Mouse (Mus musculus): ENCODE measurements around the gene Tlr4. TPM values are rescaled to one million over a fixed set of nuclear protein-coding genes. Genes with fewer than 3 reads are reported as not detected.

The Tlr4 gene
- 1.0 and 1.3 TPM in 2 replicates for polyA plus RNA-seq (2012; rRNA removed)

- Histone ChIP-seq H3K4me1 (ENCODE audit: control insufficient read depth, insufficient read depth, insufficient read length) (peaks cover 2% of the 10 kb centered on the region; the same call in 1 of the 2 replicates), H3K27me3 (ENCODE audit: control insufficient read depth, insufficient read depth, low read length) (no peaks in the 10 kb centered on the region), H3K36me3 (ENCODE audit: control insufficient read depth, insufficient read depth, low read length) (no peaks in the 10 kb centered on the region), H3K27ac (ENCODE audit: insufficient read depth, low read length) (peak within 1 kb of the TSS; percentile 87), H3K4me3 (ENCODE audit: extremely low read depth, insufficient read depth, insufficient read length) (peak within 1 kb of the TSS; percentile 70)
- TF ChIP-seq CTCF (IDR thresholded peaks at IDR 0.05; ENCODE audit: extremely low read depth, insufficient read depth, insufficient read length, insufficient replicate concordance): no peak
- no peak for TF ChIP-seq POLR2A (IDR thresholded peaks at IDR 0.05; ENCODE audit: low read depth, low read length)
- WGBS: 1% methylated on average over 11 of the region's 11 CpGs
- DNase-seq (ENCODE audit: low read depth in 1 of 2, low spot score in 2 of 2): peak; percentile 63 to 76
Measured at GRCm38 (mm10) chr4:66827463-66828162, at the start of gene Tlr4. Gene Tlr4 (plus strand): TSS chr4:66827584.

- TF ChIP-seq POLR2A (IDR thresholded peaks at IDR 0.05; ENCODE audit: low read depth, low read length) (no peak), CTCF (IDR thresholded peaks at IDR 0.05; ENCODE audit: extremely low read depth, insufficient read depth, insufficient read length, insufficient replicate concordance) (no peak)
- WGBS: 86% methylated on average over 2 of the region's 2 CpGs
- Histone ChIP-seq H3K36me3 (ENCODE audit: control insufficient read depth, insufficient read depth, low read length) (no peaks in the 10 kb centered on the region), H3K27ac (ENCODE audit: insufficient read depth, low read length) (no peak overlapping the region), H3K4me1 (ENCODE audit: control insufficient read depth, insufficient read depth, insufficient read length) (no peaks in the 10 kb centered on the region), H3K4me3 (ENCODE audit: extremely low read depth, insufficient read depth, insufficient read length) (no peak overlapping the region), H3K27me3 (ENCODE audit: control insufficient read depth, insufficient read depth, low read length) (no peaks in the 10 kb centered on the region)
- no peak for DNase-seq (ENCODE audit: low read depth in 1 of 2, low spot score in 2 of 2)
Measured at GRCm38 (mm10) chr4:66794283-66794682, 33.1 kb upstream of the Tlr4 start.

GRCm38 (mm10) chr4:66796683-66797082 lies 30.7 kb upstream of the Tlr4 start:
- Histone ChIP-seq H3K4me3 (ENCODE audit: extremely low read depth, insufficient read depth, insufficient read length) (no peak overlapping the region), H3K4me1 (ENCODE audit: control insufficient read depth, insufficient read depth, insufficient read length) (no peaks in the 10 kb centered on the region), H3K27ac (ENCODE audit: insufficient read depth, low read length) (no peak overlapping the region), H3K36me3 (ENCODE audit: control insufficient read depth, insufficient read depth, low read length) (no peaks in the 10 kb centered on the region), H3K27me3 (ENCODE audit: control insufficient read depth, insufficient read depth, low read length) (no peaks in the 10 kb centered on the region)
- TF ChIP-seq CTCF (IDR thresholded peaks at IDR 0.05; ENCODE audit: extremely low read depth, insufficient read depth, insufficient read length, insufficient replicate concordance) (no peak), POLR2A (IDR thresholded peaks at IDR 0.05; ENCODE audit: low read depth, low read length) (no peak)
- no peak for DNase-seq (ENCODE audit: low read depth in 1 of 2, low spot score in 2 of 2)
- 92% methylated on average over 2 of the region's 2 CpGs for WGBS

- WGBS: 82% methylated on average over 4 of the region's 4 CpGs
Measured at GRCm38 (mm10) chr4:66804552-66805301, 22.7 kb upstream of the Tlr4 start.

DNA sequence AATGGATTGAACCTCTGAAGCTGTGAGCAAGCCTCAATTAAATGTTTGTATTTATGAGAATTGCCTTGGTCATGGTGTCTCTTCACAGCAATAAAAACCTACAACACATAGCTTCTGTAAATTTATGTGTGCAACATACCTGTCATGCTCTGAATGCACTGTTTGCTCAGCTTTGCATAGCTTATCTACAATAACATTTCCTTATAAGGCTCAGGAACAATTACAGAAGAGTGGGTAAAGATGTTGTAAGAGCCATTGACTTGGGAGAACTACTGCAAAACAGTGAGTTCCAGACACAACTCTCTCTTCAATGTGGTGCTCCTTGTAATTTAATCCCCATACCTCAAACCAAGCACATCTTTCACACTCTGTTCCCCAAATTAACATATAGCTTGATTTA lies 21.6 kb upstream of the Tlr4 start:
- no peaks in the 10 kb centered on the region for H3K4me1 ChIP-seq (ENCODE audit: control insufficient read depth, insufficient read depth, insufficient read length)
- no peak overlapping the region for H3K4me3 ChIP-seq (ENCODE audit: extremely low read depth, insufficient read depth, insufficient read length)
- no peaks in the 10 kb centered on the region for H3K36me3 ChIP-seq (ENCODE audit: control insufficient read depth, insufficient read depth, low read length)
- no peak overlapping the region for H3K27ac ChIP-seq (ENCODE audit: insufficient read depth, low read length)
- H3K27me3 ChIP-seq (ENCODE audit: control insufficient read depth, insufficient read depth, low read length): no peaks in the 10 kb centered on the region
- no peak for DNase-seq (ENCODE audit: low read depth in 1 of 2, low spot score in 2 of 2)
- TF ChIP-seq CTCF (IDR thresholded peaks at IDR 0.05; ENCODE audit: extremely low read depth, insufficient read depth, insufficient read length, insufficient replicate concordance) (no peak), POLR2A (IDR thresholded peaks at IDR 0.05; ENCODE audit: low read depth, low read length) (no peak)

More at GRCm38 (mm10) chr4:66804552-66805301, 22.7 kb upstream of the Tlr4 start:
- no peak overlapping the region for H3K27ac ChIP-seq (ENCODE audit: insufficient read depth, low read length)
- TF ChIP-seq POLR2A (IDR thresholded peaks at IDR 0.05; ENCODE audit: low read depth, low read length): no peak
- no peak for TF ChIP-seq CTCF (IDR thresholded peaks at IDR 0.05; ENCODE audit: extremely low read depth, insufficient read depth, insufficient read length, insufficient replicate concordance)
- no peaks in the 10 kb centered on the region for H3K4me1 ChIP-seq (ENCODE audit: control insufficient read depth, insufficient read depth, insufficient read length)
- H3K36me3 ChIP-seq (ENCODE audit: control insufficient read depth, insufficient read depth, low read length): no peaks in the 10 kb centered on the region
- H3K4me3 ChIP-seq (ENCODE audit: extremely low read depth, insufficient read depth, insufficient read length): no peak overlapping the region
- DNase-seq (ENCODE audit: low read depth in 1 of 2, low spot score in 2 of 2): no peak
- no peaks in the 10 kb centered on the region for H3K27me3 ChIP-seq (ENCODE audit: control insufficient read depth, insufficient read depth, low read length)

- DNase-seq (ENCODE audit: low read depth in 1 of 2, low spot score in 2 of 2): no peak
- H3K27ac ChIP-seq (ENCODE audit: insufficient read depth, low read length): no peak overlapping the region
- H3K27me3 ChIP-seq (ENCODE audit: control insufficient read depth, insufficient read depth, low read length): no peaks in the 10 kb centered on the region
- no peak overlapping the region for H3K4me3 ChIP-seq (ENCODE audit: extremely low read depth, insufficient read depth, insufficient read length)
- no peaks in the 10 kb centered on the region for H3K36me3 ChIP-seq (ENCODE audit: control insufficient read depth, insufficient read depth, low read length)
- no peak for TF ChIP-seq POLR2A (IDR thresholded peaks at IDR 0.05; ENCODE audit: low read depth, low read length)
- no peak for TF ChIP-seq CTCF (IDR thresholded peaks at IDR 0.05; ENCODE audit: extremely low read depth, insufficient read depth, insufficient read length, insufficient replicate concordance)
- no peaks in the 10 kb centered on the region for H3K4me1 ChIP-seq (ENCODE audit: control insufficient read depth, insufficient read depth, insufficient read length)
- WGBS: 64% methylated on average over 3 of the region's 3 CpGs
Measured at GRCm38 (mm10) chr4:66816364-66817026, 10.9 kb upstream of the Tlr4 start.

Data from spleen, adult 2 months (tissue).